Comparison of ENCODE assay signal across 13 mouse cellular contexts in the genomic region with DNA sequence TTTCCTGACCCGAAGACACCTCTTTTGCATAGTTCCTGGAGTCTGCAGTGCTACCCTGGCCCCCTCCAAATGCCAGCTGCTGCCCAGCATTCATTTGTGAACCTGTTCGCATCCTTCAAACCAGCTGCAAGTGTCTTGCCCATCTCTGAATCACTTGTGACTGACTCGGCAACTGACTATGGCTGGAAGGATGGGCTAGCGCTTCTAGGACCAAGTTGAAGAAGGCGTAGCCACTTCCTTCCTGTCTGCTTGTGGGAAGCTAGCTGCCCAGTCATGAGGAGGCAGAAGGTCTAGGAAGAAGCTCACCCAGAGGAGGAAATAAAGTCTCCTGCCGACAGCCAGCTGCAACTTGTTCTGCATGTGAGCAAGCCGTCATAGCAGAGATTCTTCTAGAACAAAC. TPM values are rescaled to one million over a fixed set of nuclear protein-coding genes. Genes with fewer than 3 reads are reported as not detected.
A peak's percentile ranks its signal among the peaks of the same experiment; 100 is the strongest.
DNase-seq lines count a peak whose midpoint lies in the region; ATAC-seq and TF ChIP-seq lines count a peak whose summit lies in the region.
"Had no signal": no experiment of that assay in that cellular context is flagged by ENCODE, and none has a peak within 500 bp of the region (broad histone marks: within the 10 kb centered on the region; RNA-seq: fewer than 3 reads in every experiment).

No protein-coding gene starts in this region.

- no peak for TF ChIP-seq CTCF in bone marrow macrophage, adult 2 months (IDR thresholded peaks at IDR 0.05; ENCODE audit: low read depth, low read length)

- peak overlapping the region; percentile 75 for H3K27ac ChIP-seq in bone marrow macrophage, adult 2 months (ENCODE audit: insufficient read depth, low read depth, low read length)
- H3K27ac ChIP-seq in forebrain, embryonic 16.5 days (ENCODE audit: low read length) = no peak overlapping the region
- H3K27ac ChIP-seq: limb, embryonic 12.5 days; midbrain, embryonic 10.5 days had no signal

- no peak for TF ChIP-seq POLR2A in bone marrow macrophage, adult 2 months (IDR thresholded peaks at IDR 0.05; ENCODE audit: borderline replicate concordance, low read depth, low read length)

- H3K27me3 ChIP-seq in forebrain, embryonic 16.5 days (replicated peaks; ENCODE audit: control insufficient read depth, insufficient read depth, low read length) = no peaks in the 10 kb centered on the region
- H3K27me3 ChIP-seq: limb, embryonic 12.5 days had no signal

- no peaks in the 10 kb centered on the region; the same call in 1 of the 2 replicates for H3K9me3 ChIP-seq in forebrain, embryonic 16.5 days (ENCODE audit: control insufficient read depth, low read length)

- DNase-seq in spleen, adult 18-20 months = peak; percentile 27 to 35
- DNase-seq in spleen, adult 12 weeks (ENCODE audit: low spot score) = no peak
- peak; percentile 39 to 55 for DNase-seq in thymus, postnatal 36 days
- DNase-seq in ovary, postnatal 36 days (ENCODE audit: low spot score) = no peak
- DNase-seq: kidney, adult 18-20 months; layer of hippocampus, adult 9-11 months; right cerebral cortex, postnatal 25 days had no signal

- H3K4me3 ChIP-seq in bone marrow macrophage, adult 2 months (ENCODE audit: insufficient read depth, low read length) = peak overlapping the region; percentile 16; the same call in 1 of the 2 replicates
- H3K4me3 ChIP-seq in forebrain, embryonic 16.5 days (replicated peaks; ENCODE audit: low read length) = no peak overlapping the region
- H3K4me3 ChIP-seq: limb, embryonic 12.5 days; midbrain, embryonic 10.5 days had no signal

- H3K4me1 ChIP-seq in bone marrow macrophage, adult 2 months (ENCODE audit: control insufficient read depth, insufficient read depth, low read length) = peaks cover 15% of the 10 kb centered on the region
- 0 out of 2 replicates have a peak, but pooled peaks cover 3% of the 10 kb centered on the region for H3K4me1 ChIP-seq in forebrain, embryonic 16.5 days (replicated peaks; ENCODE audit: control insufficient read depth, insufficient read depth, low read length)
- H3K4me1 ChIP-seq: midbrain, embryonic 10.5 days had no signal

- 91% methylated on average over 7 of the region's 7 CpGs for WGBS in forebrain, embryonic 16.5 days

- no peak overlapping the region for H3K9ac ChIP-seq in forebrain, embryonic 16.5 days (replicated peaks; ENCODE audit: low read depth, low read length)
- H3K9ac ChIP-seq: limb, embryonic 12.5 days had no signal

- ATAC-seq in megakaryocyte, adult 5-6 weeks (ENCODE audit: poor library complexity, severe bottlenecking) = peak; percentile 95
- no peak for ATAC-seq in forebrain, embryonic 16.5 days

- no peaks in the 10 kb centered on the region for H3K36me3 ChIP-seq in forebrain, embryonic 16.5 days (ENCODE audit: control insufficient read depth, insufficient read depth)
- H3K36me3 ChIP-seq: G1E; limb, embryonic 12.5 days; midbrain, embryonic 10.5 days had no signal

- no peak overlapping the region for H3K4me2 ChIP-seq in forebrain, embryonic 16.5 days (ENCODE audit: low read length)
- H3K4me2 ChIP-seq: limb, embryonic 12.5 days had no signal

RNA-seq across cellular contexts. Expression of a gene that starts 29.6 kb away (rescaled TPM):
- 992 and 1,124 TPM in 2 replicates for polyA plus RNA-seq in bone marrow macrophage, adult 2 months (2012; ENCODE audit: insufficient read depth, insufficient read length, missing spikeins)
- total RNA-seq in megakaryocyte, adult 5-6 weeks (2015) = 1,517 and 1,767 TPM in 2 replicates
- 1,236 and 1,298 TPM in 2 replicates for total RNA-seq in megakaryocyte, adult 5-6 weeks (2017)
- 8.7 and 11.6 TPM in 2 replicates for polyA plus RNA-seq in forebrain, embryonic 16.5 days (2015; fragmentation: Nextera tagmentation; extraction: Ambion mirVana)

RNA-seq across cellular contexts. Expression of a gene that starts 50.7 kb away (rescaled TPM):
- 89.1 and 109 TPM in 2 replicates for polyA plus RNA-seq in bone marrow macrophage, adult 2 months (2012; ENCODE audit: insufficient read depth, insufficient read length, missing spikeins)
- total RNA-seq in megakaryocyte, adult 5-6 weeks (2015) = 803 and 833 TPM in 2 replicates
- total RNA-seq in megakaryocyte, adult 5-6 weeks (2017) = 665 and 708 TPM in 2 replicates
- polyA plus RNA-seq in forebrain, embryonic 16.5 days (2015; fragmentation: Nextera tagmentation; extraction: Ambion mirVana) = 1,084 and 1,214 TPM in 2 replicates

RNA-seq across cellular contexts. Expression of a gene that starts 50.9 kb away (rescaled TPM):
- 14.8 and 15.4 TPM in 2 replicates for polyA plus RNA-seq in bone marrow macrophage, adult 2 months (2012; ENCODE audit: insufficient read depth, insufficient read length, missing spikeins)
- 22.5 and 23.7 TPM in 2 replicates for total RNA-seq in megakaryocyte, adult 5-6 weeks (2015)
- total RNA-seq in megakaryocyte, adult 5-6 weeks (2017) = 21.9 and 23.8 TPM in 2 replicates
- 56.0 and 57.8 TPM in 2 replicates for polyA plus RNA-seq in forebrain, embryonic 16.5 days (2015; fragmentation: Nextera tagmentation; extraction: Ambion mirVana)

Comparison
In these comparisons a context has a peak if more than half of its experiments do, and no peak if none do; other contexts are left out.
1. DNase-seq: peak in spleen, adult 18-20 months (2 of 2) and thymus, postnatal 36 days (2 of 2); none in spleen, adult 12 weeks (single experiment) and ovary, postnatal 36 days (single experiment).
2. RNA of a gene that starts 29.6 kb away (polyA plus RNA-seq): 992 to 1,124 TPM in bone marrow macrophage, adult 2 months; 8.7 to 11.6 TPM in forebrain, embryonic 16.5 days; every median in the first group is over 10 times any median in the second.